Mouse (Mus musculus): ENCODE data around the gene Gabarapl2.

Gene Gabarapl2

GRCm38 (mm10) chr8:111940171-111941100, at the start of gene Gabarapl2:
Gene Gabarapl2 (plus strand): TSS chr8:111940703.
- DNase-seq (ENCODE audit: low spot score in 2 of 2) = peak; percentile 92 to 93

- DNase-seq (ENCODE audit: low spot score in 2 of 2) = no peak
These were observed 49.6 kb upstream of the Gabarapl2 start for GRCm38 (mm10) chr8:111890911-111891303.

- no peak for DNase-seq (ENCODE audit: low spot score in 2 of 2)
These were observed 48.5 kb upstream of the Gabarapl2 start for GRCm38 (mm10) chr8:111891983-111892382.

- no peak for DNase-seq (ENCODE audit: low spot score in 2 of 2)
These were observed 47.9 kb upstream of the Gabarapl2 start for GRCm38 (mm10) chr8:111892615-111893014.

- no peak for DNase-seq (ENCODE audit: low spot score in 2 of 2)
These were observed 45.5 kb upstream of the Gabarapl2 start for GRCm38 (mm10) chr8:111894955-111895354.

- no peak for DNase-seq (ENCODE audit: low spot score in 2 of 2)
These were observed 41.9 kb upstream of the Gabarapl2 start for GRCm38 (mm10) chr8:111898586-111898985.

- no peak for DNase-seq (ENCODE audit: low spot score in 2 of 2)
These were observed 38.4 kb upstream of the Gabarapl2 start for GRCm38 (mm10) chr8:111902080-111902479.

- no peak for DNase-seq (ENCODE audit: low spot score in 2 of 2)
These were observed 34.9 kb upstream of the Gabarapl2 start for GRCm38 (mm10) chr8:111905500-111906121.

GRCm38 (mm10) chr8:111909621-111910450, 30.7 kb upstream of the Gabarapl2 start, which contains the start of gene Chst5:
Gene Chst5 (minus strand): TSS chr8:111910447.
- no peak for DNase-seq (ENCODE audit: low spot score in 2 of 2)

- DNase-seq (ENCODE audit: low spot score in 2 of 2) = no peak
These were observed 28.9 kb upstream of the Gabarapl2 start for GRCm38 (mm10) chr8:111911572-111911971.

GRCm38 (mm10) chr8:111912860-111913432, 27.6 kb upstream of the Gabarapl2 start:
- no peak for DNase-seq (ENCODE audit: low spot score in 2 of 2)

- DNase-seq (ENCODE audit: low spot score in 2 of 2) = no peak
These were observed 20.8 kb upstream of the Gabarapl2 start for GRCm38 (mm10) chr8:111919663-111920062.

GRCm38 (mm10) chr8:111920971-111921370, 19.5 kb upstream of the Gabarapl2 start:
- no peak for DNase-seq (ENCODE audit: low spot score in 2 of 2)

GRCm38 (mm10) chr8:111923383-111923804, 17.1 kb upstream of the Gabarapl2 start:
- DNase-seq (ENCODE audit: low spot score in 2 of 2) = no peak

- no peak for DNase-seq (ENCODE audit: low spot score in 2 of 2)
These were observed 15.5 kb upstream of the Gabarapl2 start for GRCm38 (mm10) chr8:111924976-111925375.

GRCm38 (mm10) chr8:111929648-111930344, 10.7 kb upstream of the Gabarapl2 start:
- no peak for DNase-seq (ENCODE audit: low spot score in 2 of 2)

- no peak for DNase-seq (ENCODE audit: low spot score in 2 of 2)
These were observed 8.8 kb upstream of the Gabarapl2 start for GRCm38 (mm10) chr8:111931721-111932120.

- peak; percentile 28 to 57 for DNase-seq (ENCODE audit: low spot score in 2 of 2)
These were observed 7.7 kb upstream of the Gabarapl2 start for GRCm38 (mm10) chr8:111932580-111933336.

- DNase-seq (ENCODE audit: low spot score in 2 of 2) = peak; percentile 81 to 82
These were observed 7.0 kb upstream of the Gabarapl2 start, which contains the start of gene Tmem231 for GRCm38 (mm10) chr8:111933348-111934076. Gene Tmem231 (minus strand): TSS chr8:111933881.
